Mouse (Mus musculus): ENCODE results near the gene Mybbp1a. TPM values are rescaled to one million over a fixed set of nuclear protein-coding genes. Genes with fewer than 3 reads are reported as not detected.

Mybbp1a gene
- polyA plus RNA-seq, 1 experiment from 2014 or later: 57.6 TPM

DNA sequence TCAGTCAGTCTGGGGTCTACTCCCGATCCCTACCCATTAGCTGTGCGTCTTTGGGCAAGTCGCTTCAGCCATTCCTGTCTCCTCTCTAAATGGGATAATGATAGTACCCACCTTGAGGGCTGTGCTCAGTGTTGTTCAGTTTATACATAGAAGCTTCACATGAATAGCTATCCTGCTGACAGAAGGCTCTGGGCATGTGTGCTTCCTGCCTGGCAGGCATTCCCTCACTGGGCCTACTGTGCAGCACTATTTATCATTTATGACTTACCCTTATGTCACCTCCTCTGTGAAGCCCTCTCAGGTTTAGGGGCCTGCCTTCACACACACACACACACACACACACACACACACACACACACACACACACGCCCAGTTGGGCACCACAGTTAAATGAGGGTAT is 59.0 kb downstream of the Mybbp1a start:
- Histone ChIP-seq H3K36me3 (ENCODE audit: control insufficient read depth, insufficient read depth, low read length) (no peaks in the 10 kb centered on the region), H3K27me3 (ENCODE audit: control insufficient read depth, insufficient read depth, low read length) (no peaks in the 10 kb centered on the region), H3K9ac (ENCODE audit: low read length) (no peak overlapping the region), H3K9me3 (ENCODE audit: control insufficient read depth, low read length) (no peaks in the 10 kb centered on the region), H3K4me2 (replicated peaks; ENCODE audit: low read depth) (no peak overlapping the region), H3K4me3 (ENCODE audit: low read depth, low read length) (no peak overlapping the region), H3K27ac (replicated peaks) (no peak overlapping the region), H3K4me1 (replicated peaks; ENCODE audit: control insufficient read depth, insufficient read depth) (no peaks in the 10 kb centered on the region)
- TF ChIP-seq CTCF (IDR thresholded peaks at IDR 0.05; ENCODE audit: low read depth) (no peak), EP300 (optimal IDR thresholded peaks at IDR 0.05) (no peak)
- 93% methylated on average over 4 of the region's 4 CpGs for WGBS
- ATAC-seq (ENCODE audit: low FRiP score, low TSS enrichment): no peak
- DNase-seq (ENCODE audit: low spot score): no peak

Other genes starting within 250 kb of the Mybbp1a start
- gene Gm43951, start 234.5 kb upstream of the Mybbp1a start, polyA plus RNA-seq (2015; fragmentation: Nextera tagmentation; extraction: Ambion mirVana): 0.06 and 0.10 TPM in 2 replicates
- gene 4933427D14Rik, start 233.9 kb upstream of the Mybbp1a start, polyA plus RNA-seq (2015; fragmentation: Nextera tagmentation; extraction: Ambion mirVana): 4.8 and 7.2 TPM in 2 replicates
- gene Txndc17, start 233.8 kb upstream of the Mybbp1a start, polyA plus RNA-seq (2015; fragmentation: Nextera tagmentation; extraction: Ambion mirVana): 271 TPM in 2 replicates
- 25.8 and 28.1 TPM in 2 replicates for gene Med31, start 225.8 kb upstream of the Mybbp1a start, polyA plus RNA-seq (2015; fragmentation: Nextera tagmentation; extraction: Ambion mirVana)
- gene Slc13a5, start 174.1 kb upstream of the Mybbp1a start, polyA plus RNA-seq (2015; fragmentation: Nextera tagmentation; extraction: Ambion mirVana): 0.06 and 0.12 TPM in 2 replicates
- gene Xaf1, start 139.7 kb upstream of the Mybbp1a start, polyA plus RNA-seq (2015; fragmentation: Nextera tagmentation; extraction: Ambion mirVana): 22.6 and 23.3 TPM in 2 replicates
- not detected in 2 replicates for gene Fbxo39, start 126.9 kb upstream of the Mybbp1a start, polyA plus RNA-seq (2015; fragmentation: Nextera tagmentation; extraction: Ambion mirVana)
- gene Tekt1, start 78.9 kb upstream of the Mybbp1a start, polyA plus RNA-seq (2015; fragmentation: Nextera tagmentation; extraction: Ambion mirVana): 0.13 TPM in 1 of 2 replicates, not detected in the other
- 25.8 and 26.9 TPM in 2 replicates for gene Smtnl2, start 29.6 kb upstream of the Mybbp1a start, polyA plus RNA-seq (2015; fragmentation: Nextera tagmentation; extraction: Ambion mirVana)
- 12.9 and 13.0 TPM in 2 replicates for gene Ggt6, start 5.8 kb upstream of the Mybbp1a start, polyA plus RNA-seq (2015; fragmentation: Nextera tagmentation; extraction: Ambion mirVana)
- gene Spns2, start 48.5 kb downstream of the Mybbp1a start, polyA plus RNA-seq (2015; fragmentation: Nextera tagmentation; extraction: Ambion mirVana): 23.6 and 29.6 TPM in 2 replicates
- 0.75 and 1.0 TPM in 2 replicates for gene Spns3, start 109.2 kb downstream of the Mybbp1a start, polyA plus RNA-seq (2015; fragmentation: Nextera tagmentation; extraction: Ambion mirVana)
- gene Ube2g1, start 165.9 kb downstream of the Mybbp1a start, polyA plus RNA-seq (2015; fragmentation: Nextera tagmentation; extraction: Ambion mirVana): 43.6 and 43.7 TPM in 2 replicates
- 7.7 and 8.4 TPM in 2 replicates for gene Ankfy1, start 248.7 kb downstream of the Mybbp1a start, polyA plus RNA-seq (2015; fragmentation: Nextera tagmentation; extraction: Ambion mirVana)

Data from stomach, postnatal 0 days (tissue).